8 mouse cellular contexts compared by ENCODE assay signal in genomic region chr9:44325032-44325767, GRCm38 (mm10). TPM values are rescaled to one million over a fixed set of nuclear protein-coding genes. Genes with fewer than 3 reads are reported as not detected.
DNase-seq lines count a peak whose midpoint lies in the region; ATAC-seq and TF ChIP-seq lines count a peak whose summit lies in the region.
"Not testable (repeated sequence)": the region's sequence is repeated elsewhere in the genome, so short reads cannot be mapped to it uniquely, and the experiment has no call there.

No protein-coding gene starts in this region.

- H3K36me3 ChIP-seq in CH12.LX (replicated peaks in 1 of 2; ENCODE audit: control insufficient read depth in 1 of 2, insufficient read depth in 1 of 2, low read length in 1 of 2) = peaks cover 9 to 21% of the 10 kb centered on the region in 2 experiments
- H3K36me3 ChIP-seq in heart, adult 2 months (ENCODE audit: control insufficient read depth, insufficient read depth, low read length); hindbrain, embryonic 12.5 days; lung, embryonic 16.5 days (ENCODE audit: control insufficient read depth, insufficient read depth, low read length); myocyte (ENCODE audit: control insufficient read depth, insufficient read depth): not testable (repeated sequence)
- H3K36me3 ChIP-seq in kidney, embryonic 14.5 days (ENCODE audit: control insufficient read depth, insufficient read depth, low read length) = peaks cover 14% of the 10 kb centered on the region
- H3K36me3 ChIP-seq in limb, embryonic 15.5 days = peaks cover 13% of the 10 kb centered on the region

- not testable (repeated sequence) for DNase-seq in CH12.LX (ENCODE audit: extremely low read depth); heart, adult 2 months

- ATAC-seq in hindbrain, embryonic 12.5 days (ENCODE audit: low FRiP score); kidney, embryonic 14.5 days (ENCODE audit: low FRiP score, low TSS enrichment); limb, embryonic 15.5 days (ENCODE audit: insufficient number of reproducible peaks, low FRiP score, low TSS enrichment, low read depth); lung, embryonic 16.5 days (ENCODE audit: low read depth): not testable (repeated sequence)

- H3K9ac ChIP-seq in CH12.LX (ENCODE audit: insufficient read depth, low read depth); heart, adult 2 months (ENCODE audit: low read depth, low read length); hindbrain, embryonic 12.5 days; limb, embryonic 15.5 days; lung, embryonic 16.5 days (ENCODE audit: low read length): not testable (repeated sequence)
- peak overlapping the region; percentile 87; the same call in 1 of the 2 replicates for H3K9ac ChIP-seq in kidney, embryonic 14.5 days (ENCODE audit: low read depth, low read length)

- not testable (repeated sequence) for TF ChIP-seq POLR2A in CH12.LX (IDR thresholded peaks at IDR 0.05; ENCODE audit: low read depth, low read length); embryonic fibroblast, embryonic 13.5 days (IDR thresholded peaks at IDR 0.05; ENCODE audit: low read depth, low read length); heart, adult 2 months (IDR thresholded peaks at IDR 0.05; ENCODE audit: insufficient read depth, low read depth, low read length); myocyte (IDR thresholded peaks at IDR 0.05; ENCODE audit: insufficient read length, low read depth)

- intact Hi-C loops in heart, adult 2 months (cut with DNase I) = not testable (repeated sequence)

- not testable (repeated sequence) for TF ChIP-seq RAD21 in CH12.LX (IDR thresholded peaks at IDR 0.05; ENCODE audit: low read depth, low read length)

- H3K4me3 ChIP-seq in CH12.LX (replicated peaks in 1 of 3; ENCODE audit: low read depth in 2 of 3, low read length in 2 of 3, poor library complexity in 1 of 3) = peak overlapping the region in 1 of 3 experiments; percentile 92
- 0 out of 2 replicates have a peak overlapping the region, but pooled peaks have one; percentile 80 for H3K4me3 ChIP-seq in embryonic fibroblast, embryonic 13.5 days (ENCODE audit: insufficient read depth, low read length)
- not testable (repeated sequence) for H3K4me3 ChIP-seq in heart, adult 2 months; hindbrain, embryonic 12.5 days; kidney, embryonic 14.5 days (ENCODE audit: low read length)
- peak overlapping the region; percentile 81; the same call in 1 of the 2 replicates for H3K4me3 ChIP-seq in limb, embryonic 15.5 days
- H3K4me3 ChIP-seq in lung, embryonic 16.5 days (ENCODE audit: low read length) = peak overlapping the region; percentile 89
- H3K4me3 ChIP-seq in myocyte = peak overlapping the region; percentile 67

- H3K4me2 ChIP-seq in CH12.LX (ENCODE audit: insufficient read depth, low read depth, poor library complexity, severe bottlenecking) (peak overlapping the region; percentile 93; the same call in 1 of the 2 replicates), myocyte (ENCODE audit: low read depth) (peak overlapping the region; percentile 70)
- peak overlapping the region; percentile 77 for H3K4me2 ChIP-seq in hindbrain, embryonic 12.5 days (replicated peaks)
- peak overlapping the region; percentile 82; the same call in 1 of the 2 replicates for H3K4me2 ChIP-seq in kidney, embryonic 14.5 days (replicated peaks; ENCODE audit: low read depth, low read length)
- peak overlapping the region; percentile 68 for H3K4me2 ChIP-seq in limb, embryonic 15.5 days
- H3K4me2 ChIP-seq in lung, embryonic 16.5 days (ENCODE audit: low read depth, low read length) = peak overlapping the region; percentile 73

- in situ Hi-C loops in CH12.LX (cut with MboI; ENCODE audit: low pct_ligation_motif_present, low pct_unique_long_range_greater_than_20kb, low sequenced_read_pairs) = not testable (repeated sequence)

- H3K27ac ChIP-seq in CH12.LX (ENCODE audit: insufficient read depth, low read depth) = peak overlapping the region; percentile 24; the same call in 1 of the 2 replicates
- peak overlapping the region; percentile 80 for H3K27ac ChIP-seq in embryonic fibroblast, embryonic 13.5 days (ENCODE audit: insufficient read depth, low read length)
- peak overlapping the region; percentile 95 for H3K27ac ChIP-seq in heart, adult 2 months
- H3K27ac ChIP-seq in hindbrain, embryonic 12.5 days = not testable (repeated sequence)
- peak overlapping the region; percentile 93; the same call in 1 of the 2 replicates for H3K27ac ChIP-seq in kidney, embryonic 14.5 days (ENCODE audit: low read depth, low read length)
- H3K27ac ChIP-seq in limb, embryonic 15.5 days = peak overlapping the region; percentile 95
- H3K27ac ChIP-seq in lung, embryonic 16.5 days (ENCODE audit: low read length) = peak overlapping the region; percentile 97; the same call in 1 of the 2 replicates

- not testable (repeated sequence) for TF ChIP-seq CTCF in CH12.LX (conservative IDR thresholded peaks at IDR 0.05 in 1 of 2, IDR thresholded peaks at IDR 0.05 in 1 of 2; ENCODE audit: low read depth in 2 of 2, low read length in 2 of 2); embryonic fibroblast, embryonic 13.5 days (IDR thresholded peaks at IDR 0.05; ENCODE audit: borderline replicate concordance, insufficient read depth, low read length); heart, adult 2 months (IDR thresholded peaks at IDR 0.05)

- not testable (repeated sequence) for H3K27me3 ChIP-seq in CH12.LX (replicated peaks); heart, adult 2 months (ENCODE audit: control insufficient read depth, insufficient read depth, low read length); hindbrain, embryonic 12.5 days; kidney, embryonic 14.5 days (ENCODE audit: control insufficient read depth, insufficient read depth, low read length); limb, embryonic 15.5 days; lung, embryonic 16.5 days (ENCODE audit: control insufficient read depth, insufficient read depth, low read depth, low read length); myocyte (ENCODE audit: control insufficient read depth, insufficient read depth, insufficient read length)

- peaks cover 6 to 40% of the 10 kb centered on the region in 2 experiments for H3K4me1 ChIP-seq in CH12.LX (ENCODE audit: control insufficient read depth in 1 of 2, insufficient read depth in 2 of 2)
- H3K4me1 ChIP-seq in embryonic fibroblast, embryonic 13.5 days (ENCODE audit: control insufficient read depth, insufficient read depth, low read length); heart, adult 2 months (ENCODE audit: control insufficient read depth, insufficient read depth, low read length): not testable (repeated sequence)
- H3K4me1 ChIP-seq in hindbrain, embryonic 12.5 days = peaks cover 21% of the 10 kb centered on the region
- H3K4me1 ChIP-seq in kidney, embryonic 14.5 days (ENCODE audit: control insufficient read depth, insufficient read depth, low read length) = peaks cover 16% of the 10 kb centered on the region
- H3K4me1 ChIP-seq in limb, embryonic 15.5 days = peaks cover 20% of the 10 kb centered on the region
- H3K4me1 ChIP-seq in lung, embryonic 16.5 days (replicated peaks; ENCODE audit: control insufficient read depth, insufficient read depth, low read length) = peaks cover 15% of the 10 kb centered on the region

- not testable (repeated sequence) for H3K9me3 ChIP-seq in CH12.LX (replicated peaks; ENCODE audit: low read length); hindbrain, embryonic 12.5 days (replicated peaks); kidney, embryonic 14.5 days (ENCODE audit: control insufficient read depth, low read length); limb, embryonic 15.5 days; lung, embryonic 16.5 days (ENCODE audit: control insufficient read depth, low read length)

- WGBS in heart, adult 2 months = 59% methylated on average over 7 of the region's 8 CpGs
- 68% methylated on average over 7 of the region's 8 CpGs for WGBS in hindbrain, embryonic 12.5 days
- 71% methylated on average over 7 of the region's 8 CpGs for WGBS in kidney, embryonic 14.5 days
- 58% methylated on average over 7 of the region's 8 CpGs for WGBS in limb, embryonic 15.5 days
- 64% methylated on average over 6 of the region's 8 CpGs for WGBS in lung, embryonic 16.5 days

- not testable (repeated sequence) for TF ChIP-seq EP300 in CH12.LX (IDR thresholded peaks at IDR 0.05; ENCODE audit: low read length); heart, adult 2 months (IDR thresholded peaks at IDR 0.05; ENCODE audit: insufficient read depth, low read depth, low read length)

- not testable (repeated sequence) for H3ac ChIP-seq in myocyte (ENCODE audit: control insufficient read depth, insufficient read length)

- dilution Hi-C loops in CH12.LX (cut with MboI; ENCODE audit: extremely low pct_ligation_motif_present, extremely low pct_unique_long_range_greater_than_20kb, low sequenced_read_pairs) = not testable (repeated sequence)

- not testable (repeated sequence) for H3K79me2 ChIP-seq in CH12.LX (replicated peaks; ENCODE audit: control insufficient read depth, extremely low read depth, insufficient read depth, poor library complexity, severe bottlenecking); heart, adult 2 months (replicated peaks; ENCODE audit: control insufficient read depth, insufficient read depth, low read length)
- peaks cover 11% of the 10 kb centered on the region for H3K79me2 ChIP-seq in myocyte (ENCODE audit: control insufficient read depth, insufficient read depth)

RNA-seq across cellular contexts. Expression of gene Dpagt1, which starts 0.6 kb away (rescaled TPM):
- total RNA-seq in CH12.LX (2012; rRNA removed) (15.8 and 16.2 TPM in 2 replicates), CH12.LX (2014; rRNA removed) (6.4 and 8.5 TPM in 2 replicates)
- polyA plus RNA-seq in CH12.LX (2012; ENCODE audit: insufficient read length, low read depth) (31.5 and 41.7 TPM in 2 replicates), myocyte (2012; fragmentation: generic; extraction: Trizol) (26.3 TPM)
- 39.7 and 54.7 TPM in 2 replicates for polyA plus RNA-seq in embryonic fibroblast, embryonic 13.5 days (2011; ENCODE audit: insufficient read length, low read depth, missing spikeins)
- total RNA-seq in heart, adult 2 months (2021) = 10 to 100 TPM; 18.9 to 20.6 TPM
- 34.3 and 51.3 TPM in 2 replicates for polyA plus RNA-seq in heart, adult 2 months (2012; rRNA removed)
- 37.3 and 41.3 TPM in 2 replicates for polyA plus RNA-seq in hindbrain, embryonic 12.5 days (2016; fragmentation: Nextera tagmentation; extraction: Ambion mirVana)
- 49.6 and 51.9 TPM in 2 replicates for polyA plus RNA-seq in kidney, embryonic 14.5 days (2014; fragmentation: Nextera tagmentation; extraction: Ambion mirVana)
- polyA plus RNA-seq in limb, embryonic 15.5 days (2015; fragmentation: Nextera tagmentation; extraction: Ambion mirVana) = 37.7 and 38.0 TPM in 2 replicates
- polyA plus RNA-seq in lung, embryonic 16.5 days (2015; fragmentation: Nextera tagmentation; extraction: Ambion mirVana) = 38.0 and 42.3 TPM in 2 replicates

RNA-seq across cellular contexts. Expression of gene C2cd2l, which starts 5.1 kb away (rescaled TPM):
- total RNA-seq in CH12.LX (2012; rRNA removed) (7.2 TPM in 2 replicates), CH12.LX (2014; rRNA removed) (2.5 and 2.9 TPM in 2 replicates)
- polyA plus RNA-seq in CH12.LX (2012; ENCODE audit: insufficient read length, low read depth) (7.3 and 8.6 TPM in 2 replicates), myocyte (2012; fragmentation: generic; extraction: Trizol) (18.1 TPM)
- polyA plus RNA-seq in embryonic fibroblast, embryonic 13.5 days (2011; ENCODE audit: insufficient read length, low read depth, missing spikeins) = 9.4 and 10.5 TPM in 2 replicates
- 10 to 100 TPM; 14.4 to 15.7 TPM for total RNA-seq in heart, adult 2 months (2021)
- polyA plus RNA-seq in heart, adult 2 months (2012; rRNA removed) = 20.4 and 29.9 TPM in 2 replicates
- polyA plus RNA-seq in hindbrain, embryonic 12.5 days (2016; fragmentation: Nextera tagmentation; extraction: Ambion mirVana) = 20.2 and 22.2 TPM in 2 replicates
- polyA plus RNA-seq in kidney, embryonic 14.5 days (2014; fragmentation: Nextera tagmentation; extraction: Ambion mirVana) = 6.7 and 7.6 TPM in 2 replicates
- 6.9 and 7.1 TPM in 2 replicates for polyA plus RNA-seq in limb, embryonic 15.5 days (2015; fragmentation: Nextera tagmentation; extraction: Ambion mirVana)
- 6.8 and 7.4 TPM in 2 replicates for polyA plus RNA-seq in lung, embryonic 16.5 days (2015; fragmentation: Nextera tagmentation; extraction: Ambion mirVana)

RNA-seq across cellular contexts. Expression of gene H2afx, which starts 9.3 kb away (rescaled TPM):
- total RNA-seq in CH12.LX (2012; rRNA removed) = 488 and 589 TPM in 2 replicates
- total RNA-seq in CH12.LX (2014; rRNA removed) = 32.5 and 36.3 TPM in 2 replicates
- polyA plus RNA-seq in CH12.LX (2012; ENCODE audit: insufficient read length, low read depth) = 39.5 and 56.6 TPM in 2 replicates
- polyA plus RNA-seq in embryonic fibroblast, embryonic 13.5 days (2011; ENCODE audit: insufficient read length, low read depth, missing spikeins) = 50.9 and 74.7 TPM in 2 replicates
- 10 to 100 TPM; 12.8 TPM for total RNA-seq in heart, adult 2 months (2021)
- 12.7 and 14.2 TPM in 2 replicates for polyA plus RNA-seq in heart, adult 2 months (2012; rRNA removed)
- polyA plus RNA-seq in hindbrain, embryonic 12.5 days (2016; fragmentation: Nextera tagmentation; extraction: Ambion mirVana) = 273 and 290 TPM in 2 replicates
- 413 and 421 TPM in 2 replicates for polyA plus RNA-seq in kidney, embryonic 14.5 days (2014; fragmentation: Nextera tagmentation; extraction: Ambion mirVana)
- 252 and 254 TPM in 2 replicates for polyA plus RNA-seq in limb, embryonic 15.5 days (2015; fragmentation: Nextera tagmentation; extraction: Ambion mirVana)
- polyA plus RNA-seq in lung, embryonic 16.5 days (2015; fragmentation: Nextera tagmentation; extraction: Ambion mirVana) = 318 and 395 TPM in 2 replicates
- 123 TPM for polyA plus RNA-seq in myocyte (2012; fragmentation: generic; extraction: Trizol)

RNA-seq across cellular contexts. Expression of gene Hmbs, which starts 18.8 kb away (rescaled TPM):
- total RNA-seq in CH12.LX (2012; rRNA removed) = 74.0 and 80.9 TPM in 2 replicates
- total RNA-seq in CH12.LX (2014; rRNA removed) = 73.7 and 75.2 TPM in 2 replicates
- polyA plus RNA-seq in CH12.LX (2012; ENCODE audit: insufficient read length, low read depth) = 65.0 and 65.1 TPM in 2 replicates
- polyA plus RNA-seq in embryonic fibroblast, embryonic 13.5 days (2011; ENCODE audit: insufficient read length, low read depth, missing spikeins) = 46.8 and 51.9 TPM in 2 replicates
- total RNA-seq in heart, adult 2 months (2021) = 10 to 100 TPM; 39.8 to 49.3 TPM
- polyA plus RNA-seq in heart, adult 2 months (2012; rRNA removed) = 37.8 and 51.3 TPM in 2 replicates
- polyA plus RNA-seq in hindbrain, embryonic 12.5 days (2016; fragmentation: Nextera tagmentation; extraction: Ambion mirVana) = 99.4 and 103 TPM in 2 replicates
- polyA plus RNA-seq in kidney, embryonic 14.5 days (2014; fragmentation: Nextera tagmentation; extraction: Ambion mirVana) = 123 and 136 TPM in 2 replicates
- polyA plus RNA-seq in limb, embryonic 15.5 days (2015; fragmentation: Nextera tagmentation; extraction: Ambion mirVana) = 88.7 and 95.1 TPM in 2 replicates
- 110 and 117 TPM in 2 replicates for polyA plus RNA-seq in lung, embryonic 16.5 days (2015; fragmentation: Nextera tagmentation; extraction: Ambion mirVana)
- polyA plus RNA-seq in myocyte (2012; fragmentation: generic; extraction: Trizol) = 31.5 TPM

RNA-seq across cellular contexts. Expression of gene Hinfp, which starts 19.7 kb away (rescaled TPM):
- total RNA-seq in CH12.LX (2012; rRNA removed) (16.5 and 16.6 TPM in 2 replicates), CH12.LX (2014; rRNA removed) (13.6 and 14.0 TPM in 2 replicates)
- polyA plus RNA-seq in CH12.LX (2012; ENCODE audit: insufficient read length, low read depth) (18.9 and 22.3 TPM in 2 replicates), myocyte (2012; fragmentation: generic; extraction: Trizol) (6.5 TPM)
- polyA plus RNA-seq in embryonic fibroblast, embryonic 13.5 days (2011; ENCODE audit: insufficient read length, low read depth, missing spikeins) = 13.4 and 16.4 TPM in 2 replicates
- total RNA-seq in heart, adult 2 months (2021) = 10 to 100 TPM in 1 of 2 experiments, 1 to 10 TPM in 1; 6.9 to 10.2 TPM
- polyA plus RNA-seq in heart, adult 2 months (2012; rRNA removed) = 12.6 and 16.0 TPM in 2 replicates
- polyA plus RNA-seq in hindbrain, embryonic 12.5 days (2016; fragmentation: Nextera tagmentation; extraction: Ambion mirVana) = 28.9 and 32.5 TPM in 2 replicates
- 15.9 and 24.5 TPM in 2 replicates for polyA plus RNA-seq in kidney, embryonic 14.5 days (2014; fragmentation: Nextera tagmentation; extraction: Ambion mirVana)
- 24.2 and 24.9 TPM in 2 replicates for polyA plus RNA-seq in limb, embryonic 15.5 days (2015; fragmentation: Nextera tagmentation; extraction: Ambion mirVana)
- polyA plus RNA-seq in lung, embryonic 16.5 days (2015; fragmentation: Nextera tagmentation; extraction: Ambion mirVana) = 24.3 and 25.1 TPM in 2 replicates
